ENCODE assay signal across 10 mouse cellular contexts in genomic region chr5:38480822-38481707, GRCm38 (mm10). TPM values are rescaled to one million over a fixed set of nuclear protein-coding genes. Genes with fewer than 3 reads are reported as not detected.
DNase-seq lines count a peak whose midpoint lies in the region; ATAC-seq and TF ChIP-seq lines count a peak whose summit lies in the region.
"Had no signal": no experiment of that assay in that cellular context is flagged by ENCODE, and none has a peak within 500 bp of the region (broad histone marks: within the 10 kb centered on the region; RNA-seq: fewer than 3 reads in every experiment).

No protein-coding gene starts in this region.

- no peaks in the 10 kb centered on the region for H3K27me3 ChIP-seq in kidney, postnatal 0 days (ENCODE audit: insufficient read depth, low read length)
- H3K27me3 ChIP-seq in intestine, embryonic 15.5 days (replicated peaks), result no peaks in the 10 kb centered on the region
- H3K27me3 ChIP-seq in myocyte (ENCODE audit: control insufficient read depth, insufficient read depth, insufficient read length), result no peaks in the 10 kb centered on the region

- H3K9ac ChIP-seq in kidney, postnatal 0 days (ENCODE audit: low read depth, low read length), result no peak overlapping the region
- H3K9ac ChIP-seq in intestine, embryonic 15.5 days, result no peak overlapping the region

- 60% methylated on average over 10 of the region's 10 CpGs for WGBS in kidney, postnatal 0 days
- WGBS in intestine, embryonic 15.5 days, result 73% methylated on average over 10 of the region's 10 CpGs

- no peaks in the 10 kb centered on the region for H3K9me3 ChIP-seq in kidney, postnatal 0 days (replicated peaks; ENCODE audit: low read length)
- no peaks in the 10 kb centered on the region for H3K9me3 ChIP-seq in intestine, embryonic 15.5 days

- no peak for TF ChIP-seq POLR2A in myocyte (IDR thresholded peaks at IDR 0.05; ENCODE audit: insufficient read length, low read depth)

- H3K4me2 ChIP-seq in kidney, postnatal 0 days (ENCODE audit: low read length), result peak overlapping the region; percentile 62
- peak overlapping the region; percentile 76 for H3K4me2 ChIP-seq in intestine, embryonic 15.5 days (replicated peaks)
- H3K4me2 ChIP-seq in myocyte (ENCODE audit: low read depth), result peak overlapping the region; percentile 90

- no peaks in the 10 kb centered on the region for H3K36me3 ChIP-seq in kidney, postnatal 0 days (ENCODE audit: insufficient read depth, low read length)
- no peaks in the 10 kb centered on the region for H3K36me3 ChIP-seq in intestine, embryonic 15.5 days
- H3K36me3 ChIP-seq in myocyte (ENCODE audit: control insufficient read depth, insufficient read depth), result no peaks in the 10 kb centered on the region

- no peaks in the 10 kb centered on the region for H3K79me2 ChIP-seq in myocyte (ENCODE audit: control insufficient read depth, insufficient read depth)

- H3K4me3 ChIP-seq in kidney, postnatal 0 days (replicated peaks; ENCODE audit: low read depth, low read length), result peak overlapping the region; percentile 30; the same call in 1 of the 2 replicates
- no peak overlapping the region; the same call in 1 of the 2 replicates for H3K4me3 ChIP-seq in intestine, embryonic 15.5 days (replicated peaks)
- H3K4me3 ChIP-seq in myocyte, result peak overlapping the region; percentile 28

- H3K27ac ChIP-seq in kidney, postnatal 0 days, result peak overlapping the region; percentile 81; the same call in 1 of the 2 replicates
- peak overlapping the region; percentile 86; the same call in 1 of the 2 replicates for H3K27ac ChIP-seq in intestine, embryonic 15.5 days
- H3K27ac ChIP-seq: left cerebral cortex, adult 2 months had no signal

- H3K4me1 ChIP-seq in kidney, postnatal 0 days (replicated peaks; ENCODE audit: insufficient read depth, low read length), result peaks cover 9% of the 10 kb centered on the region; the same call in 1 of the 2 replicates
- peaks cover 8% of the 10 kb centered on the region for H3K4me1 ChIP-seq in intestine, embryonic 15.5 days (replicated peaks)

- 0 out of 2 replicates have a peak, but pooled peaks have one; percentile 2 for ATAC-seq in kidney, postnatal 0 days (replicated peaks; ENCODE audit: low FRiP score, low read depth)
- peak; percentile 3; the same call in 1 of the 2 replicates for ATAC-seq in intestine, embryonic 15.5 days

- TF ChIP-seq CTCF in kidney, postnatal 0 days (IDR thresholded peaks at IDR 0.05; ENCODE audit: low read depth), result no peak

- H3ac ChIP-seq in myocyte (ENCODE audit: control insufficient read depth, insufficient read length), result no peak overlapping the region

- DNase-seq in cerebellum, adult 11-12 months, result peak; percentile 30
- DNase-seq in cerebellum, postnatal 4 days (ENCODE audit: low spot score in 2 of 2), result no peak
- no peak for DNase-seq in kidney, postnatal 0 days (ENCODE audit: low spot score)
- DNase-seq in kidney, adult 8-10 months, result no peak
- DNase-seq in layer of hippocampus, postnatal 10 days (ENCODE audit: low spot score in 2 of 2), result no peak
- DNase-seq in urinary bladder, adult 2 months (ENCODE audit: low spot score), result no peak
- DNase-seq: right cerebral cortex, postnatal 25 days had no signal

TF ChIP-seq in myocyte, 11 proteins besides CTCF, POLR2A, EP300 and RAD21:
- TF ChIP-seq REST (IDR thresholded peaks at IDR 0.05; ENCODE audit: insufficient read depth, insufficient read length) (peak; percentile 3), MYOG (IDR thresholded peaks at IDR 0.05; ENCODE audit: control insufficient read depth in 1 of 3, insufficient read depth in 1 of 3, insufficient read length in 2 of 3, low read depth in 2 of 3) (no peak)
TF ChIP-seq in myocyte: peak in this region for 1.

RNA-seq across cellular contexts. Expression of gene Slc2a9, which starts 21.9 kb away (rescaled TPM):
- 2.9 and 3.5 TPM in 2 replicates for polyA plus RNA-seq in kidney, postnatal 0 days (2015; fragmentation: Nextera tagmentation; extraction: Ambion mirVana)
- polyA plus RNA-seq in intestine, embryonic 15.5 days (2015; fragmentation: Nextera tagmentation; extraction: Ambion mirVana), result 1.6 and 1.8 TPM in 2 replicates
- 1.1 TPM for polyA plus RNA-seq in myocyte (2012; fragmentation: generic; extraction: Trizol)
- total RNA-seq in layer of hippocampus, postnatal 10 days (2021), result 1 to 10 TPM; 3.1 to 3.3 TPM
- 3.3 and 3.7 TPM in 2 replicates for polyA plus RNA-seq in urinary bladder, adult 2 months (2012; rRNA removed)
